Mouse (Mus musculus) adrenal gland, postnatal 14 days (tissue): ENCODE data around the gene Angptl2. TPM values are rescaled to one million over a fixed set of nuclear protein-coding genes. Genes with fewer than 3 reads are reported as not detected.
A peak's percentile ranks its signal among the peaks of the same experiment; 100 is the strongest.

Source experiments
- DNase-seq: peaks from one replicate; pipeline ENCODE4 v3.0.0; 2021; ENCODE audit warnings: mixed read lengths
- long read RNA-seq, 2 experiments: library from polyadenylated mRNA; stranded (forward); transcript quantifications; one replicate each; pipeline ENCODE4 v2.0.0; 2021
- total RNA-seq: library from RNA; stranded (reverse); gene quantifications from 2 replicates; pipeline ENCODE4 v1.2.3, GENCODE M21; 2021

Gene Angptl2
- total RNA-seq = 35.6 and 36.8 TPM in 2 replicates
- long read RNA-seq, experiment 1, transcript Angptl2-201 (5 exons, 3,339 nt) = major isoform, 27 of 33 reads
- long read RNA-seq, experiment 1, partial matches to known transcripts = 3 of 33 reads
- long read RNA-seq, experiment 1, other reads (novel, unspliced or antisense) = 3 of 33 reads
- long read RNA-seq, experiment 2, transcript Angptl2-201 (5 exons, 3,339 nt) = major isoform, 24 of 29 reads
- long read RNA-seq, experiment 2, partial matches to known transcripts = 0 of 29 reads
- long read RNA-seq, experiment 2, other reads (novel, unspliced or antisense) = 5 of 29 reads

GRCm38 (mm10) chr2:33215700-33216509 lies at the start of gene Angptl2:
Gene Angptl2 (plus strand): TSS chr2:33216069.
- DNase-seq = peak; percentile 94

GRCm38 (mm10) chr2:33167060-33167459 lies 48.8 kb upstream of the Angptl2 start:
- no peak for DNase-seq

GRCm38 (mm10) chr2:33169445-33169844 lies 46.4 kb upstream of the Angptl2 start:
- no peak for DNase-seq

GRCm38 (mm10) chr2:33170777-33171565 lies 44.9 kb upstream of the Angptl2 start:
- no peak for DNase-seq

GRCm38 (mm10) chr2:33173126-33173525 lies 42.7 kb upstream of the Angptl2 start:
- DNase-seq = peak; percentile 54

DNA sequence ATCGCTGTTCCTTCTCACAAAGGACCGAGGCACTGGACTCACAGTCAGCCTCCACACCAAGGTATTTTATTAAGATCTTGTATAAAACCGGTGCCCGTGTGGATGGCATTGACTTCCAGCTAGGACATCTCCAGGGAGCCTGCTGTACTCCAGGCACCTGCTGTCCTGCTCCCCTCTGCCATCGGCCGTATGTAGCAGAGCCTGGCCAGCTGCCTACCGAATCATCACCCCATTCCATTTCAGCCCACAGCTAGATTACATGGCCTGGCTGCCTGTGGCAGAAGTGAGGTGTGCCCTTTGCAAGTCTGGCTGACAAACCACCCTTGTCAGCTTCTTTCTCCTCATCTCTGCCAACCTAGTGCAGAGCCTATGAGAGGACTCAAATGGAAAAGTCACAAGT lies 42.2 kb upstream of the Angptl2 start:
- DNase-seq = no peak

DNA sequence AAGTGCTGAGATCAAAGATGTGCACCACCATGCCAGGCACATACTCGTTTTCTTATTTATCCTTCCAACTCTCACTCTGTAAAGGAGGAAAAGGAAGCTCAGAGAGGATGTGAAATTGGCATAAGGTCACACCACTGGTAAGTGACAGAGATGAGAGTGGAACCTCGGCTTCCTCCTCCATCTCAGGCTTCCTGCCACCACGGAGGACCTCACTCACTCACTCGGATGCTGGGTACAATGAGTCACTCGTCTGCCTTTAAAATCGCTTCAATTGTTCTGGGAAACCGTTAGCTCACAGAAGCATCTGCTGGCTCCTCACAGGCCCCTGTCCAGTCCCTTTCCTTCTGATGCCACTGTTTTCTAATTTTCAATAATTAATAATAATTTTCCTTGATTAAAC lies 39.4 kb upstream of the Angptl2 start:
- DNase-seq = no peak

DNA sequence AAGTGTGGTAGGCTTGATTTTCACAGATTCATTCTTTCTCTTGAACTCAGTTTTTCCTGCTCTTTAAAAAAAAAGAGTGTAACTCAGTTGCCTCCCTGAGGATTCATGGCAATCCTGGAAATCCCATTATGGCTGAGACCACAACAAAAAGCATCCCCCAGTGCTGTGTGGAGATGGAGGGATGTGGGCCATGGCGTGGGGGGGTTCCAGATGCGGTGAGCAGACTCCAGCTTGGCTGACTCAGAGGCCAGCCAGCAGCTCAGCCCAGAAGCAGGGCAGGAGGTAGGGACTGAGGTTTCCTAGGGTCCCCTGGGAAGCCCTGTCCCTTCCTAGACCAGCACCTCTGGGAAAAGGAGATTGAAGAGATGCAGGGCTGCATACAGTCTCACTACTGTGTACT lies 38.9 kb upstream of the Angptl2 start:
- no peak for DNase-seq

- peak; percentile 42 for DNase-seq
Observed at GRCm38 (mm10) chr2:33177443-33178242, 38.2 kb upstream of the Angptl2 start.

GRCm38 (mm10) chr2:33178243-33178932 lies 37.5 kb upstream of the Angptl2 start:
- DNase-seq = no peak

DNA sequence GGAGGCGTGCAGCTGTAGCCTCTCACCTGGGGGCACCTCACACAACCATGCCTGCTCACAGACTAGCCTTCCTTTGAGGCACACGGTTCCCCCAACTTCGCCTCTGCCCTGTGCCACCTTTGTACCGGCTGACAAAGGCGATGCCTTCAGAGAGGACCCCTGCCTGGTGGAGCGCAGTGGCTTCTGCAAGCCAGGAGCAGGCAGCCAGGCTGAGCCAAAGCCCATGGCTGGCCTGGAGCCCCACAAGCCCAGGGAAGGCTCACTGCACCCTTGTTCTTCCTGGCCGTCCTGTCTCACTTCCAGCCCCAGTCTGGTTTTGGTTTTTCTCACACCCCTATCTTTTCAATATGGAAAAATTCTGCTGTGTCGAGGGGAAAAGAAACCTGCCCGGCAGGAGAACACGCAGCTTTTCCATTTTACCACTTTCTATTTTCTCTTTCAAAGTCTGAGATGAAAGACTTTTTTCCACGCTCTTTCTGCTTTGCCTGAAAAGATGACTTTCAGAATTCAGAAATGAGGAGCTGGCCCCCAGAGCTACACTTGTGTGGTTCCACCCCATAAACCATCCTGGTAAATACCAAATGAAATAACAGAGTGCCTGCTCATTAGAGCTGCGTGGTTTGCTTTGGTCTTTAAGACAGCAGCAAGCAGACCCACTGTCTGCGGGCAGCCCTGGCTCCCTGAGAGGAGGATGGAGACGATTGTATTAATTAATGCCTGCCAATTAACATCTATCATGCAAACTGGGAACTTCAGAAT lies 36.5 kb upstream of the Angptl2 start:
- DNase-seq = no peak

GRCm38 (mm10) chr2:33179930-33180630 lies 35.8 kb upstream of the Angptl2 start:
- peak; percentile 64 for DNase-seq

DNA sequence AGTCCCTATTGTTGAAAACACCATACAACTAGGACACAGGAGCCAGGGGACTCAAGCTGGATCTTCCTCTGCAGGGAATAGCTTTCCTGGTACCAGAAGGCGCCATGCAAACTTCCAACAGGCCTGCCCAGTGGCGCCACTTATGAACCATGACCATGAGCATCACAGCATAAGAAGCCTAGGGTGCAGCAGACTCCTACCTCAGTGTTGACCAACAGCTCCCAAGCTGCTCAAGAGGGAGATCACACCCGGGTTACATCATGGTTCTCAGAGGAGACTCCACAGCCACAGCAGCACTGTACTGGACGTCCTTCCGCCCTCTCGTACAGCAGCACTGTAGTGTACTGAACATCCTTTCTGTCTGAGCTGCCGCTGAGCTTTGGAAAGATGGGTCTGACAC lies 32.5 kb upstream of the Angptl2 start:
- no peak for DNase-seq

GRCm38 (mm10) chr2:33184641-33185040 lies 31.2 kb upstream of the Angptl2 start:
- peak; percentile 37 for DNase-seq

- peak; percentile 79 for DNase-seq
Observed at GRCm38 (mm10) chr2:33185258-33185657, 30.6 kb upstream of the Angptl2 start.

DNA sequence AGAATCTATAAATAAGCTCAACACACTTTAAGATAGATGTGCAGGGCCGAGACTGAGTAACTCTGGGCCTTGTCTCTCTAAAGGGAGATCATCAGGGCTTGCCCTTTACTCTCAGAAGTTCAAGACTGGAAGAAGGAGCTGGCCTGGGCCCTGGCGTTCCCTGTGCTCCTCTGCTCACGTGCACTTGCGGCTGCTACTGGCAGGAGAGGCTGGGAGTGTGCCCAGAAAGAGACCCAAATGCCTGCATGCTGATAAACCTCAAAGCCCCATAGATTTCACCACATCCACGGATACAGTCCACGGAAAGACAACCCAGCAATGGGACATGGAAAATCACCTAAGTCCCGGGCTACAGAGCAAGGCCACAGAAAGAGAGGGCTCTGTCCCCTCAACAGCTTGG lies 29.4 kb upstream of the Angptl2 start:
- DNase-seq = peak; percentile 55

- peak; percentile 63 for DNase-seq
Observed at GRCm38 (mm10) chr2:33187874-33188273, 28.0 kb upstream of the Angptl2 start.

DNA sequence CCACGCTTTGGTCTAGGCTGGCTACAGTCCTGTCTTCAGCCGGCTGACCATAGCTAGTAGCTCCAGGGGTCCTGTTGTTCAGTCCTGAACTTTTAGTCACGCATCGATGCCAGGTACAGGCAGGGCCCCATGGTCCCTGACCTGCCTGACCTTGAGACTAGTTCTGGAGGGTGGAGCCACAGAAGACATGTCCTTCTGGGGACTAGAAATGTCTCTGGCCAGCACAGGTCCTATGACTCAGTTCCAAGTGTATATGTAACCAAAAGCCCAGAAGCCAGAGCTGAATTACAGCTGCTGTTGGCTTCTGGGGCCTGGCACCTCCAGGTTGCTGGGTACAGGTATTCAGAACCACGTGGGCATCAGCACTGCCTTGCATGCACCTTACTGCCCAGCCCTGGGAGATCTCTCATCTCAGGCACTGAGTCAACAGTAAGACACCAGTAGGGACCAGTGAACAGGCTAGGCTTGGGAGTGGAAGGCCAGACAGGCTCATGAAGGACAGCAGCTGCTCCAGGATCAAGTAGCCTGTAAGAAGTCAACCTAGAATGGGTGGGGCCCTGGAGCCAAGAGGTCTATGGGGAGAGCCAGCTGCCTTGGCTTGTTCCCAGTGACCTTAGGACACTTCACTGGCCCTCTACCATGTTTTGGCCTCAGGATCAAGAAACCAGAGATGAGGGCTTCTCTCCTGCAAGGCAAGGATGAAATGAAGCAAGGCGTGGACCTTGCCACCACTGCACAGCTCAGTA lies 26.8 kb upstream of the Angptl2 start:
- peak; percentile 46 for DNase-seq

GRCm38 (mm10) chr2:33189976-33190375 lies 25.9 kb upstream of the Angptl2 start:
- no peak for DNase-seq
